Mouse (Mus musculus): ENCODE data around the gene Nek1. TPM values are rescaled to one million over a fixed set of nuclear protein-coding genes. Genes with fewer than 3 reads are reported as not detected.
"Not testable (repeated sequence)": the region's sequence is repeated elsewhere in the genome, so short reads cannot be mapped to it uniquely, and the experiment has no call there.

The Nek1 gene
- polyA plus RNA-seq, 1 experiment from 2014 or later = 23.2 TPM

- Histone ChIP-seq H3K4me3 (no peak overlapping the region), H3K4me2 (replicated peaks) (no peak overlapping the region), H3K4me1 (no peaks in the 10 kb centered on the region), H3K27me3 (no peaks in the 10 kb centered on the region), H3K27ac (no peak overlapping the region), H3K9me3 (replicated peaks) (no peaks in the 10 kb centered on the region), H3K36me3 (no peaks in the 10 kb centered on the region), H3K9ac (no peak overlapping the region)
- WGBS = 67% methylated on average over 3 of the region's 3 CpGs
- no peak for ATAC-seq (ENCODE audit: low FRiP score)
Observed at GRCm38 (mm10) chr8:60965741-60966140, 27.3 kb upstream of the Nek1 start.

- Histone ChIP-seq H3K4me2 (replicated peaks) (no peak overlapping the region), H3K9me3 (replicated peaks) (no peaks in the 10 kb centered on the region), H3K9ac (no peak overlapping the region), H3K36me3 (no peaks in the 10 kb centered on the region), H3K4me1 (no peaks in the 10 kb centered on the region), H3K4me3 (no peak overlapping the region), H3K27me3 (no peaks in the 10 kb centered on the region), H3K27ac (no peak overlapping the region)
- ATAC-seq (ENCODE audit: low FRiP score) = no peak
- WGBS = 53% methylated on average over 2 of the region's 2 CpGs
Observed at GRCm38 (mm10) chr8:60969091-60969490, 23.9 kb upstream of the Nek1 start.

DNA sequence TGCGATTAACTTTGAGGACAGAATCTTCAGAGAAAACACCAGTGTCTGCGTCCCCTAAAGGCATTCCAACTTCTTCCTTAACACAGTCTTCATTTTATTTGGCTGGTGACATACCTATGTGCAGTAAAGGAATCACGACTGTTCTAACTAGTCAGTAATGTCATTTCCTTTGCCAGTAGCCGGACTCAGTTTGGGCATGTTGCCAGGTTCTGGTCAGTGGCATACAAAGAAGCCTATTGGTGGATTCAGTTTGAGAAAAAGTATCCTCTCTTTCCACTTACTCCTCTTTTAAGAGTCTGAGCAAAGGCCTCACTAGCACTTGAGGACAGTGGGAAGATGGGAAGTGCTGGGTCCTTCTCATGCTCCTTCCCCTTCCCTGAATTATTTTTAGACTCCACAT lies 21.2 kb upstream of the Nek1 start:
- Histone ChIP-seq H3K9ac (no peak overlapping the region), H3K36me3 (no peaks in the 10 kb centered on the region), H3K4me1 (no peaks in the 10 kb centered on the region), H3K27ac (no peak overlapping the region), H3K9me3 (replicated peaks) (no peaks in the 10 kb centered on the region), H3K4me3 (no peak overlapping the region), H3K4me2 (replicated peaks) (no peak overlapping the region), H3K27me3 (no peaks in the 10 kb centered on the region)
- WGBS = 67% methylated on average over 4 of the region's 4 CpGs
- no peak for ATAC-seq (ENCODE audit: low FRiP score)

DNA sequence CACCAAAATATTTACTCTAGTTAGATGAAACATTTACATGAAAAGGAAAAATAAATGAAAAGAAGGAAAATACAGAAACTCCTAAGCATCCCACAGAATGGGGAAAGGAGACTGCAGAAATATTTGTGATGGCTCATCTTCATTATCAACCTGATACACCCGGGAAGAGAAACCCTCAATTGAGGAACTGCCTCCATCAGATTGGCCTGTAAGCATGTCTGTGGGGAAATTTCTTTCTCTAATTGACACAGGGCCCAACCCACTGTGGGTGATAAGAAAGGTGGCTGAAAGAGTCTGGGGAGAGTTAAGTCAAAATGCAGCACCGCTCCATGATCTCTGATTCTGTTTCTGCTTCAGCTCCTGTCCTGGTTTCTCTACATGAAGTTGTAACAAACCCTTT lies 19.5 kb upstream of the Nek1 start:
- 82% methylated on average over 2 of the region's 2 CpGs for WGBS
- Histone ChIP-seq H3K4me3 (no peak overlapping the region), H3K27me3 (no peaks in the 10 kb centered on the region), H3K27ac (no peak overlapping the region), H3K36me3 (no peaks in the 10 kb centered on the region), H3K4me2 (replicated peaks) (no peak overlapping the region), H3K4me1 (no peaks in the 10 kb centered on the region), H3K9ac (no peak overlapping the region), H3K9me3 (replicated peaks) (no peaks in the 10 kb centered on the region)
- ATAC-seq (ENCODE audit: low FRiP score) = no peak

- no peak overlapping the region for H3K4me2 ChIP-seq (replicated peaks)
- H3K27me3 ChIP-seq = no peaks in the 10 kb centered on the region
- no peak for ATAC-seq (ENCODE audit: low FRiP score)
- no peak overlapping the region for H3K27ac ChIP-seq
- H3K9ac ChIP-seq = no peak overlapping the region
- no peaks in the 10 kb centered on the region for H3K4me1 ChIP-seq
- 75% methylated on average over 2 of the region's 2 CpGs for WGBS
- no peaks in the 10 kb centered on the region for H3K36me3 ChIP-seq
- H3K9me3 ChIP-seq (replicated peaks) = no peaks in the 10 kb centered on the region
- H3K4me3 ChIP-seq = no peak overlapping the region
Observed at GRCm38 (mm10) chr8:60974837-60975236, 18.2 kb upstream of the Nek1 start.

- no peak overlapping the region for H3K9ac ChIP-seq
- no peaks in the 10 kb centered on the region for H3K9me3 ChIP-seq (replicated peaks)
- no peak overlapping the region for H3K4me2 ChIP-seq (replicated peaks)
- H3K4me3 ChIP-seq = no peak overlapping the region
- 82% methylated on average over 9 of the region's 9 CpGs for WGBS
- no peak for ATAC-seq (ENCODE audit: low FRiP score)
- 0 out of 2 replicates have a peak, but pooled peaks cover 2% of the 10 kb centered on the region for H3K4me1 ChIP-seq
- H3K36me3 ChIP-seq = no peaks in the 10 kb centered on the region
- no peaks in the 10 kb centered on the region for H3K27me3 ChIP-seq
- no peak overlapping the region for H3K27ac ChIP-seq
Observed at GRCm38 (mm10) chr8:60976818-60977217, 16.2 kb upstream of the Nek1 start.

DNA sequence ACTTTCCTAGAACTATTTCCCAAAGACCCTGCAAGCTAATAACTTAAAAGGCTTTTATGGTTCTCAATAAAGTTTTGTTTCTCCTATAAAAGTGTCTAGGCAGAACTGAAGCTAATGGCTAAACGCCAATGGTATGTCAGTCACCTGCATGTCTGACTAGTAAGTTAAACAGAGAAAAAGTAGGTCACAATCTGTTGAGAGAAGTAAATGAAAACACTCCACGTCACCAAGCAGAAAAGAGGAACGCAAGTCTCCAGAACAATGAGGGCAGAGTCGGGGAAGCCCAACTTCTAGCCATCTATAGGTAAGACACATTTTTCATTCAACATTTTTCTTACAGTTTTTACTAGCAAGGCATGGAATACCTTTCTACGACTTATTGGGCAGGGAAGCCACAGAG lies 14.5 kb upstream of the Nek1 start:
- H3K4me2 ChIP-seq (replicated peaks) = no peak overlapping the region
- WGBS = 93% methylated on average over 5 of the region's 5 CpGs
- no peak overlapping the region for H3K4me3 ChIP-seq
- H3K9me3 ChIP-seq (replicated peaks) = no peaks in the 10 kb centered on the region
- H3K4me1 ChIP-seq = 0 out of 2 replicates have a peak, but pooled peaks cover 4% of the 10 kb centered on the region
- H3K27ac ChIP-seq = no peak overlapping the region
- no peak overlapping the region for H3K9ac ChIP-seq
- H3K27me3 ChIP-seq = no peaks in the 10 kb centered on the region
- no peak for ATAC-seq (ENCODE audit: low FRiP score)
- no peaks in the 10 kb centered on the region for H3K36me3 ChIP-seq

- H3K9me3 ChIP-seq (replicated peaks) = no peaks in the 10 kb centered on the region
- no peak overlapping the region; the same call in 1 of the 2 replicates for H3K4me2 ChIP-seq (replicated peaks)
- H3K4me3 ChIP-seq = no peak overlapping the region
- H3K4me1 ChIP-seq = 0 out of 2 replicates have a peak, but pooled peaks cover 4% of the 10 kb centered on the region
- WGBS = 50% methylated on average over 1 of the region's 1 CpGs
- ATAC-seq (ENCODE audit: low FRiP score) = no peak
- no peaks in the 10 kb centered on the region for H3K36me3 ChIP-seq
- H3K27ac ChIP-seq = no peak overlapping the region
- H3K9ac ChIP-seq = no peak overlapping the region
- no peaks in the 10 kb centered on the region for H3K27me3 ChIP-seq
Observed at GRCm38 (mm10) chr8:60981388-60981787, 11.6 kb upstream of the Nek1 start.

GRCm38 (mm10) chr8:60982701-60983687 lies 10.0 kb upstream of the Nek1 start, which contains the start of gene Clcn3:
Gene Clcn3 (minus strand): TSS chr8:60983300.
- Histone ChIP-seq H3K36me3 (no peaks in the 10 kb centered on the region), H3K9ac (peak within 1 kb of the TSS; percentile 78), H3K9me3 (replicated peaks) (no peaks in the 10 kb centered on the region), H3K4me3 (peak within 1 kb of the TSS; percentile 82), H3K4me1 (0 out of 2 replicates have a peak, but pooled peaks cover 4% of the 10 kb centered on the region), H3K27me3 (no peaks in the 10 kb centered on the region), H3K4me2 (replicated peaks) (peak within 1 kb of the TSS; percentile 97), H3K27ac (peak within 1 kb of the TSS; percentile 78)
- under 1% methylated on average over 101 of the region's 101 CpGs for WGBS
- ATAC-seq (ENCODE audit: low FRiP score) = peak; percentile 100

- Histone ChIP-seq H3K9me3 (replicated peaks) (no peaks in the 10 kb centered on the region), H3K27ac (peak overlapping the region; percentile 78), H3K36me3 (no peaks in the 10 kb centered on the region), H3K4me2 (replicated peaks) (peak overlapping the region; percentile 97), H3K9ac (peak overlapping the region; percentile 63), H3K4me3 (peak overlapping the region; percentile 82), H3K27me3 (no peaks in the 10 kb centered on the region), H3K4me1 (0 out of 2 replicates have a peak, but pooled peaks cover 4% of the 10 kb centered on the region)
- 10% methylated on average over 9 of the region's 9 CpGs for WGBS
- ATAC-seq (ENCODE audit: low FRiP score) = peak; percentile 76
Observed at GRCm38 (mm10) chr8:60983688-60984079, 9.3 kb upstream of the Nek1 start.

DNA sequence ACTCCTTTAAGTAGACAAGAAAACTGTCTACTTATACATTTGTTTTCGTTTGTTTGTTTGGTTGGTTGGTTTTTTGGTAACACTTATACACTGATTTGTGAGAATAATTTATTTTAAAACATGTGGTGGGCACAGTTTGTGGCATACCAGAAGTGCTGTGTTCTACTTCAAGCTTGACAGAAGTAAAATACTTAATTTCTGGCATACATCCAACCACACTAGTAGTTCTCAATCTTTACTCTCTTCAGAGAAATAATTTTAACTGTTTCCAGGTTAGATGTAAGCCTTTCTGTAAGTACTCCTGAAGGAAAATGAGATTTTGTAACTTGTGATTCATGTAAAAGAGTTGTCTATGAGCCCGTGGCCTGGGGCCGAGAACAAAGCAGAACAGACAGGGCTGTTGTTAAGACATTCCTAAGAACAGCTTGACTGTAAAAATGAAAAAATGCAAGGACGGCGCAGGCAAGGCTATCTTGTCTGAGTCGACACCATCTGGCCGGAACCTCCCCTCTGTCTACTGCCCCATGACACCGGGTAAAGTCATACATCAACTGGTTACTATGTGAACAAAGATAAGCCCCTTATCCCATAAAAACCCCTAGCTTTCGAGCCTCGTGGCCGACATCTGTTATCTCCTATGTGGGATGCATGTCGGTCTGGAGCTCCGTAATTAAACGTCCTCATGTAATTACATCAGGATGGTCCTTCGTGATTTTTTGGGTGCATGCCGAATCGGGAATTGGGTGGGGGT lies 8.6 kb upstream of the Nek1 start:
- H3K4me2 ChIP-seq (replicated peaks); ATAC-seq (ENCODE audit: low FRiP score); H3K27me3 ChIP-seq; H3K9me3 ChIP-seq (replicated peaks); H3K4me3 ChIP-seq; H3K27ac ChIP-seq; H3K36me3 ChIP-seq; H3K4me1 ChIP-seq; H3K9ac ChIP-seq: not testable (repeated sequence)
- 93% methylated on average over 17 of the region's 17 CpGs for WGBS

GRCm38 (mm10) chr8:60992561-60992909 lies 460 bp upstream of the Nek1 start:
- no peaks in the 10 kb centered on the region for H3K9me3 ChIP-seq (replicated peaks)
- peaks cover 8% of the 10 kb centered on the region for H3K4me1 ChIP-seq
- no peaks in the 10 kb centered on the region for H3K36me3 ChIP-seq
- peak overlapping the region; percentile 84 for H3K4me3 ChIP-seq
- 1% methylated on average over 16 of the region's 16 CpGs for WGBS
- no peaks in the 10 kb centered on the region for H3K27me3 ChIP-seq
- peak overlapping the region; percentile 77 for H3K9ac ChIP-seq
- peak overlapping the region; percentile 87 for H3K4me2 ChIP-seq (replicated peaks)
- ATAC-seq (ENCODE audit: low FRiP score) = no peak; the same call in 1 of the 2 replicates
- peak overlapping the region; percentile 91 for H3K27ac ChIP-seq
